Mouse (Mus musculus) heart, postnatal 25 days (tissue): ENCODE measurements around the gene Gm7271. TPM values are rescaled to one million over a fixed set of nuclear protein-coding genes. Genes with fewer than 3 reads are reported as not detected.

ENCODE experiments used
- DNase-seq: peaks from one replicate; pipeline ENCODE4 v3.0.0; 2022; ENCODE audit warnings: low spot score
- intact Hi-C: fragments of 180-260 bp; cut with DNase I; formaldehyde crosslinking; loops from one replicate; pipeline ENCODE4 v1.15.1; 2025
- total RNA-seq, 2 experiments: library from RNA; stranded (reverse); gene quantifications; 2 replicates each; pipeline ENCODE4 v1.2.3; 2021

Gm7271 gene
- total RNA-seq, 2 experiments from 2014 or later: not detected

GRCm38 (mm10) chr5:76565321-76565720 is 81.5 kb downstream of the Gm7271 start:
- DNase-seq: no peak
- intact Hi-C loops: no loop called here

Other genes starting within 250 kb of the Gm7271 start
- gene Clock, start 179.2 kb upstream of the Gm7271 start, total RNA-seq: 10 to 100 TPM; 27.2 to 34.1 TPM
- not detected for gene Pdcl2, start 152.9 kb upstream of the Gm7271 start, total RNA-seq
- not detected for gene Nmu, start 120.3 kb upstream of the Gm7271 start, total RNA-seq
- 10 to 100 TPM; 13.1 to 14.0 TPM for gene Exoc1, start 45.3 kb downstream of the Gm7271 start, total RNA-seq
- 1 to 10 TPM; 3.0 to 3.5 TPM for gene Cep135, start 104.7 kb downstream of the Gm7271 start, total RNA-seq
- gene C530008M17Rik, start 172.5 kb downstream of the Gm7271 start, total RNA-seq: 1 to 10 TPM; 2.2 to 2.3 TPM